Mouse (Mus musculus): ENCODE results near the gene Platr17. TPM values are rescaled to one million over a fixed set of nuclear protein-coding genes. Genes with fewer than 3 reads are reported as not detected.
"Not testable (repeated sequence)": the region's sequence is repeated elsewhere in the genome, so short reads cannot be mapped to it uniquely, and the experiment has no call there.

The Platr17 gene
- total RNA-seq, 4 experiments from 2014 or later: not detected

DNA sequence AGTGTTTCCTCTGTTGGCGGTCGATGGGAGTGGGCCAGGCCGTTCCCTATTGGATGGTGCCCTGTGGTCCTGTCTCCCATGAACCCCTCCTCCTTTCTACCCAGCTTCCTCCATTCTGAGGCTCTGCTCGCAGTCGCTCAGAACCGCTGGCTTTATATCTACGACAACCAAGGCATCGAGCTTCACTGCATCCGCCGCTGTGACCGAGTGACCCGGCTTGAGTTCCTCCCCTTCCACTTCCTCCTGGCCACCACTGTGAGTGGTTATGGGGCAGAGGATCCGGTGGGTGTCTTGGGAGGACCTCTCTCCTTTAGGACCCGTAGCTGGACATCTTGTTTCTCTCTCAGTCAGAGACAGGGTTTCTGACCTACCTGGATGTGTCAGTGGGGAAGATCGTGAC lies 38.5 kb downstream of the Platr17 start:
- no peak for DNase-seq

DNA sequence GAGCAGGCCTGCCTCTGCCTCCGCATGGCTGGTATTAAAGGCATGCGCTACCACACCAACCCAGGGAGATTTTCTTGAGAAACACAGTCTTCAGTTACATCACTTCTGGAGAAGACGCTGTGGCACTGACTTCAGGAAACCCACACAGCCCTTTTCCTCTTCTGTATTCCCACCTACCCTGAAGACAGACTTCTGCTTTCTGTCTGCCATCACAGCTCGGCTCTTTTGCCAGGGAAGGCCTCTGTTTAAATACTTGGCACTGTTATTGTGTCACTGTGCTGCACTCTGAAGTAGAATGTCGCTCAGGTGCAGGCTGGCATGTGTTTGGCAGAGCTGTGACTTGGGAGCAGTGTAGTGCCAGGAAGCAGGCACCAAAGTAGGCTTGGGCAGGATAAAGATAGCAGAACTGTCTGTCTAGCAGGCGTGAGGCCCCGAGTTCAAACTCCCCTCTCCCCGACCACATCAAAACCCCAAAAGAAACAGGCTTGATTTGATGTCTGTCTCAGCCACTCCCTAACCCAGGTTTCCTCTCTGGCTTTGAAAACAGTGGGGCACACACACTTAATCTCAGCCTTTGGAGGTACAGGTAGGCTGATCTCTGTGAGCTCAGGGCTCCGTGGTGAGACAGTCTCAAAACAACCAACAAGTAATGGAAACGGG lies 42.6 kb downstream of the Platr17 start:
- DNase-seq: no peak

DNA sequence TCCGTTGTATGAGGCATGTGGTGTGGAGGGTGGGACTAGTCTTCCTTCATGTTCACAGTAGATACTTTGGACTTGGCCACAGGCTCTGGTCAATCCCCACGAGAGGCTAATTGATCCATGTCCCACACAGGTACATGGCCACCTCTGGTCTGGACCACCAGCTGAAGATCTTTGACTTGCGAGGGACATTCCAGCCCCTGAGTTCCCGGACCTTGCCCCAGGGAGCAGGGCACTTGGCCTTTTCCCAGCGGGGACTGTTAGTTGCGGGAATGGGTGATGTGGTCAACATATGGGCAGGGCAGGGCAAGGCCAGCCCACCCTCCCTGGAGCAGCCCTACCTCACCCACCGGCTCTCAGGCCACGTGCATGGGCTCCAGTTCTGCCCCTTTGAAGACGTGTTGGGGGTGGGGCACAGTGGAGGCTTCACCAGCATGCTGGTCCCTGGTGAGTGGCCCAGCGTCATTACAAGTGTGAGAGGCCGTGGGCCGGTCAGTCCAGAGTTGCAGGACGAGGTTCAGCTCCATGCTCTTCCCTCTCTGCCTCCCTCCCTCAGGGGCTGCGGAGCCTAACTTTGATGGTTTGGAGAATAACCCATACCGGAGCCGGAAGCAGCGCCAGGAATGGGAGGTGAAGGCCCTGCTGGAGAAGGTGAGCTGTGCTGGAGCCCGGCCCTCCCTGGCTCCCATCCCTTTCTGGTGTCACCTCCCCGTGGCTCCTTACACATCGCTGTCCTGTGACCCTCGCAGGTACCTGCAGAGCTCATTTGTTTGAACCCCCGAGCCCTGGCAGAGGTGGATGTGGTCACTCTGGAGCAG lies 43.4 kb downstream of the Platr17 start:
- no peak for DNase-seq

DNA sequence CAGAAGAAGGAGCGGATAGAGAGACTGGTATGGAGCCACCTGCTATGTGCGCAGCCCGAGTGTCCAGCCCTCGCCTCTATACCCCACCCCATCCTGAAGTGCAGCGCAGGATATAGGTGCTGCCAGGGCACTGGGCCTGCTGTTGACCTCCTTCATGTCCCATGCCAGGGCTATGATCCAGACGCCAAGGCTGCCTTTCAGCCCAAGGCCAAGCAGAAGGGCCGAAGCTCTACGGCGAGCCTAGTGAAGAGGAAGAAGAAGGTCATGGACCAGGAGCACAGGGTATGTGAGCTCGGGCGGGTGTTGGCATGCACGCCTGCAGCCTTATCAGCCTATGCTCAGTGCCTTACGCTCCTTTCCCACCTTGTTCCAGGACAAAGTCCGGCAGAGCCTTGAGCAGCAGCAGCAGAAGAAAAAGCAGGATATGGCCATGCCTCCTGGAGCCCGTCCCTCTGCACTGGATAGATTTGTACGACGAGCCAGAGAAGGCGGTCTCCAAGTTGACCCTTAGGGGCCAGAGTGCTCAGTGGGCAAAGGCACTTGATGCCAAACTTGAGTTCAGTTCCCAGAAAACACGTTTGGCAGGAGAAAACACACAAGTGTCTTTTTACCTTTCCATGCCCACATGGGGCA lies 44.1 kb downstream of the Platr17 start:
- DNase-seq: no peak

DNA sequence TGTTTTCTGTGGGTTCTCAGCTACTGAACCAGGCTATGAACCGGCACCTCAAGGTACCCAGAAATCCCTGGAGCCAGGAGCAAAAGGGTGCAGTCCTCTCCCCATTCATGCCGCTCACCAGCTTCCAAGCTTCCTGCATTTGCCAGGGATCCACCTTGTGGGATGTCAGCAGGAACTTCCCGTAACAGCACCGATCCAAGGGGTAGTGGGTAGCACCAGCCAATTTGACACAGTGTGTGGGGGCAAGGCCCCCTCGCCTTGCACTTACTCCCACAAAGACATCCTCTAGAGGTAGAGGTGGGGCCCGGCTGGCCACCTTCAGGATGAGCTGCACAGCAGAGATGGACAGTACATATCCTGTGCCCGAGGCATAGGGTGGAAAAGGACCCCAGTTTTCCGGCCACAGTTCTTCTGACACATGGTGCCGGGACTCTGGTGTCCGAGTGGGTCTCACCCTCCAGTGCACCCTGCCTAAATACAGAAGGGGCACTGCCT lies 45.2 kb downstream of the Platr17 start:
- DNase-seq: no peak

DNA sequence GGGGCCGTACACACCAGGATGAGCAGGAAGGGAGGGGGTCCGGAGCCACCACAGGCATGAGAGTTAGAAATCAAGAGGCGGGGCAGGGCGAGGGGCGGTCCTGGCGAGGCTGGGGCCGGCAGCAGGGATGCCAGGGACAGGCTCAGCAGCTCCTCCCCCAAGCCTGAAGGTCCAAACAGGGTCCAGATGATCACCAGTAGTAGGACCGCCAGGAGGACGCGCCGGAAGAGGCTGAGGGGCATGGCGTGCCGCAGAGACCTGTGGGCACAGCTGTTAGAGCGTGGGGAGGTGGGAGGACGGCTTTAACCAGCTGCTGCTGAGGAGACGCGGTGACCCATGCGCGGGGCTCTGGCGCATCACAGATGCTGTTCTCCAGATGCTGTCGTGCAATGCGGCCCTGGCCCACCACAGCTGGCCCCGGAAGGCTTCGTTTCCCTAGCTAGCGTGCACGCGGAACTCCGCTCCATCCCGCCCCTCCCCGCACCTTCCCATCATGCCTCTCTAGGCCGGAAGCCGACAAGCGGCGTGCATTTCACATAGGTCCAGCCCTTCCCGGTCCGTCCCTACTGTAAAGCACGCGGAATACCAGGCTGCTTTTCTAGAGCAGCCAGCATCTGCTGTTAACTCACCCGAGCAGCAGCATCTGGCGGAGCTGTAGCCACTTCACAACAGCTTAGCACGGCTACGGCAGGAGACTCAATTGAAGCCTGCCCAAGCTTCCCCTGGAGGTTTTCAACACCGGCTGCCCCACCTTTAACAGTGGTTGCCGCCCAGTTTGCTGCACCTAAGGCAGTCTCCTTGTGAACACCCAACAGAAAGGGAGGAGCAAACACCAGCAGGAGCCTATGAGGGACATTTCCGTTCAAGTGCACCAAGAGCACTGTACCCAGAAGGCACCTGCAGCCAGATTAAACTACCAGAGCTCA lies 46.3 kb downstream of the Platr17 start, which contains the start of gene B3galt4:
TSS of gene B3galt4 (minus strand) at position 468 of the 926 bp plus-strand sequence.
- DNase-seq: peak; percentile 83

DNA sequence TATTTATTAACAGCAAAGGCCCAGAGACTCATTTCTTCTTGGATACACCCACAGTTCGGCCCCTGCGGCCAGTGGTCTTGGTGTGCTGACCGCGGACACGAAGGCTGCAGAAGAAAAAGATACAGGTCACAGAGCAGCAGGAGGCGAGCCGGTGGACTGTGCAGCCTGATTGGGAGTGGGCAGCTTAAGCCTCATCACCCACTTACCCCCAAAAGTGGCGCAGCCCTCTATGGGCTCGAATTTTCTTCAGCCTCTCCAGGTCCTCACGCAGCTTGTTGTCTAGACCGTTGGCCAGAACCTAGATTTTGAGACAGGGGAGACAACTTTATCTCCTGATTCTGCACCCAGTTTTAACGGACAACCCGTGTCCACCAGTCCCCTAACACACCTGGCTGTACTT lies 47.1 kb downstream of the Platr17 start:
- DNase-seq: not testable (repeated sequence)

DNA sequence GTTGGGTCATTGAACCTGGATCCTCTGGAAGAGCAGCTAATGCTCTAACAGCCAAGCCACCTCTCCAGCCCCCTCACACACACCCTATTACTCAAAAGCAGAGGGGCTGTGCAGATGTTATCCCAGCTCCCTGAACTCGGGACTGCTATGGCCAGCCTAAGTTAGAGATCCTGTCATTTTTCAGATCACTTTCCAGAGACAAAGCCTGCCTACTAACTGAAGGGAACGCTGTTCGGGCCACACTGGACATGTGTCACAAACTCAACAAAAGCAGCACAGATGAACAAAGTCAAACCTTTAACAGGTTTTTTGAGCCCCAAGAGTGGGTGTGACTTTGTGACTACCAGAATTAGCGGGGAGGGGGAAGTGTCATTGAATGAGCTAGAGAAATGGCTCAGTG lies 47.9 kb downstream of the Platr17 start:
- no peak for DNase-seq

DNA sequence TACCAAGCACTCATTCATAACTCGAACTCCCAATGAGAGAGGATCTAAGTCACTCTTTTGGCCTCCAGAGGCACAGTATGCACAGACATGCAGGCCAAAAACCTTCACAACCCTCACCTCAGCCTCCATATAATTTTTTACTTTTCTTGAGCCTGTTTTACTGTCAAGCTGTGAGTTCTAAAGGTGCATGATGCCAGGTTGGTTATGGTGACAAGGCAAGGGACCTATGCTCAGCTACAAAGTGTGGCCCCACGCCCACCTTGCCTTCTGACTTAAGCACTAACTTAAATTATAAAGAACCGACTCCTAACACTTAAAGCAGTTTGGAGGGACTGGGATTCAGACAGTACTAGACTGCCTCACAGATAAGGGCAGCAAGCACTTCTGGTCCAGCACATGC lies 48.4 kb downstream of the Platr17 start:
- no peak for DNase-seq

DNA sequence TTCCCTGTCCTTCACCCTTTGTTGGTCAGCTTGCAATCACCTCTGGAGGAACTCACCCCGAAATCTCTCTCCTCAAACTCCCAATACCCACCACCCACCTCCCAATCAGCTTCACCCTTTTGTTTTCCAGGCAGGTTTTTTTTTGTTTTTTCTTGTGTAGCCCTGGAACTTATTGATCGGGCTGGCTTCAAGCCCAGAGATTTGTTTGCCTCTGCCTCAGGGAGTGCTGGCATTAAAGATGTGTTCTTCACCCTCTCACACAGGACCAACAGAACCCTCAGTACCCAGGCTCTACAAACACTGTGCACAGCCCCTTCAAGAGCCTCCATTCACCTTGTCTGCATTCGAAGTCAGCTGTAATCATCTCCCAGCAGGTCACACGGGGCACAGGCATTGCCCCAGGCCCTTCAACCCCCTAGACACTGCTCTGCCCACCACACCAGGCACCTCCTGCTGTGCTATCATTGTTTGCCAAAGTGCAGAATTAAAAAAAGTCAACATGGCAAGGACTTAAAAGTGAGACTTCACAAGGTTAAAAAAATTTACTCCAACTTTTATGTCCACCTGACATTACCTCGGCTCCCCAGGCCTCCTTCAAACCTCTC lies 49.1 kb downstream of the Platr17 start:
- no peak for DNase-seq

DNA sequence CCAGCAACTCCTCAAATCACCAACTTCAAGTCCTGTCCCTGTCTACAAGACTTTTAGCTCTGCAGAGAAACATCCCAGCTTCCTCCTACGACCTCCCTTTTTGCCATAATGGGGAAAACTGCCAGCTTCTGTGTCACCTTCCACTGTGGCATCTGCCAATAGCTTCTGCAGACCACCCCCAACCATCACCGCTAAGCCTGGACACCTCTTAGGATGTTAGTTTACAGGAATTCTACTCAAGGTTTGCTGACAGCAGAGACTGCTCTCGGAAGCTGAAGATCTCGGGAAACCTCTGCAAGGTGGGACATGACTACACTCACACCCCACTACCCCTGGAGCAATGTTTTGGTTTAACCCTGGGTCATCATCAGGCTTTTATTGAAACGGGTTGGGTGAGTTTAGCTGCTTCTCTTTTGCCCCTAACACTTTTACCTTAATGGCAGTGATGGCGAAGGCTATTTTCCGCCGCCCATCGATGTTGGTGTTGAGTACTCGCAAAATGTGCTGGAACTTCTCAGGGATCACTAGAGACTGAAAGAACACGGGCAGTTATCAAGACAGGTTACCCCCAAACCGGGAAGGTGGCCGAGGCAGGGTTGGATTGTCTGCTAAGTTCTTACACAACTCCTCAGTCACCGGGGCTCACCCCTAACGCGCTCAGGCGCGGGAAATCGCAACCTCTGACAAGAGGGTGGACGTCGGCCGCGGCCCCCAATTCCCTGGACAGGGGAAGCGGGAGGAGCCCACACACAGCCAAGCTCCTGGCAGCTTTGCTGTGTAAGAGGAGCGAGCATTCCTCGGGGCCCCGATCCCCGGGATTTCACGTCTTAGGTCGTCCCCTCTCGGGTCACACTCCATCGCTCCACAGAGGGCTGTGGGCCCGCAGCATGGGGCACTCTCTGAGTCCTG lies 50.0 kb downstream of the Platr17 start:
- no peak for DNase-seq

DNA sequence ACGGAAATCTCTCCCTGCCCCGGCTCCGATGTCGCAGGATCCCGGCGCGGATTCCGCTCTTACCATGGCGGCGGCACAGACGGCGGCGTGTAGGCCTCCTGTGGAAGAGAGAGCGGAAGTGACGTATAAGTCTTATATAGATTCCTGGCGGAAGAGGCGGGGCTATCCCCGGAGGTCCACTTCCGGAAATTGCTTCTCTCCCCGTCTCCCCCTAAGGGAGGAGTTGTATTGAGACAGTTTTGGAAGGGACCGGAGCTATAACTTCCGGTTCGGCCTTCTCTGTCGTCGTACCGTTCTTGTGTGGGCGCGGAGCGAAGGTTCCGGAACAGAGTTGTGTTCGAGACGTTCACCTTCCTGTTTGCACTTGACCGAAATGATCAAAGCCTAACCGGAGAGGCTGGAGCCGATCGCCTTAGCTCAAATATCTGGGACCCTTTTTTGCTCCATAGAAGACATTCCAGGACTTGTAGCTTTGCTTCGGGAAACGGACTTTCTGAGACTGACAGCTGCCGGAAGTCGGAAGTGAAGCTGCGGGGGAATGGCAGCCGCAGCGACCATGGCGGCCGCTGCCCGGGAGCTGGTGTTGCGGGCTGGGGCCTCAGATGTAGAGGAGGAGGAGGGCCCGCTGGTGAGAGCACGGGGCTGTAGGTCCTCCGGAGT lies 50.8 kb downstream of the Platr17 start, which contains the start of the genes Vps52 and Rps18:
TSS of gene Vps52 (plus strand) at position 258 of the 660 bp plus-strand sequence.
TSS of gene Rps18 (minus strand) at position 447 of the 660 bp plus-strand sequence.
- DNase-seq: peak; percentile 96

Small RNA genes lying within 50 kb of the gene (microRNA-seq; reads per million reads assigned to microRNA genes)
- 0 reads per million in 2 experiments for gene Gm27740

Other genes starting within 250 kb of the Platr17 start
- 100 to 1,000 TPM; 130 to 158 (median 141) TPM for gene Hnrnpm, start 218.3 kb upstream of the Platr17 start, total RNA-seq (2022)
- gene March2, start 186.5 kb upstream of the Platr17 start, total RNA-seq (2022): 100 to 1,000 TPM in 3 of 4 experiments, 10 to 100 TPM in 1; 96.1 to 125 (median 112) TPM
- gene Rab11b, start 144.6 kb upstream of the Platr17 start, total RNA-seq (2022): 100 to 1,000 TPM; 251 to 297 (median 270) TPM
- 10 to 100 TPM; 37.2 to 78.4 (median 46.3) TPM for gene Angptl4, start 123.3 kb upstream of the Platr17 start, total RNA-seq (2022)
- 100 to 1,000 TPM in 3 of 4 experiments, 10 to 100 TPM in 1; 69.8 to 130 (median 111) TPM for gene Kank3, start 94.6 kb upstream of the Platr17 start, total RNA-seq (2022)
- gene Rps28, start 80.6 kb upstream of the Platr17 start, total RNA-seq (2022): 1,000 to 10,000 TPM; 1,538 to 1,820 (median 1,607) TPM
- gene Ndufa7, start 80.6 kb upstream of the Platr17 start, total RNA-seq (2022): 100 to 1,000 TPM; 371 to 504 (median 430) TPM
- gene Cd320, start 62.0 kb upstream of the Platr17 start, total RNA-seq (2022): 10 to 100 TPM; 29.5 to 63.3 (median 37.6) TPM
- not detected for gene Gm7029, start 31.3 kb upstream of the Platr17 start, total RNA-seq (2022)
- 1 to 10 TPM; 1.7 to 3.2 (median 2.6) TPM for gene Kifc1, start 14.5 kb upstream of the Platr17 start, total RNA-seq (2022)
- gene Daxx, start 4.3 kb downstream of the Platr17 start, total RNA-seq (2022): 10 to 100 TPM; 30.2 to 36.2 (median 33.8) TPM
- 100 to 1,000 TPM; 195 to 259 (median 213) TPM for gene Tapbp, start 10.8 kb downstream of the Platr17 start, total RNA-seq (2022)
- 10 to 100 TPM; 35.3 to 39.7 (median 37.5) TPM for gene Zbtb22, start 10.8 kb downstream of the Platr17 start, total RNA-seq (2022)
- gene Rgl2, start 24.4 kb downstream of the Platr17 start, total RNA-seq (2022): 10 to 100 TPM; 42.1 to 76.2 (median 60.1) TPM
- gene Pfdn6, start 35.2 kb downstream of the Platr17 start, total RNA-seq (2022): 100 to 1,000 TPM in 1 of 4 experiments, 10 to 100 TPM in 3; 74.1 to 119 (median 79.6) TPM
- 10 to 100 TPM; 30.0 to 43.8 (median 35.1) TPM for gene Wdr46, start 35.5 kb downstream of the Platr17 start, total RNA-seq (2022)
- gene B3galt4, start 46.4 kb downstream of the Platr17 start, total RNA-seq (2022): 1 to 10 TPM; 6.9 to 8.7 (median 7.6) TPM
- gene Vps52, start 50.7 kb downstream of the Platr17 start, total RNA-seq (2022): 10 to 100 TPM; 58.6 to 83.5 (median 69.6) TPM
- gene Rps18, start 50.9 kb downstream of the Platr17 start, total RNA-seq (2022): 100 to 1,000 TPM; 668 to 711 (median 693) TPM
- 100 to 1,000 TPM; 493 to 638 (median 583) TPM for gene H2-K1, start 95.2 kb downstream of the Platr17 start, total RNA-seq (2022)
- 10 to 100 TPM; 42.7 to 84.4 (median 60.7) TPM for gene Ring1, start 119.5 kb downstream of the Platr17 start, total RNA-seq (2022)
- 100 to 1,000 TPM; 249 to 289 (median 271) TPM for gene H2-Ke6, start 122.9 kb downstream of the Platr17 start, total RNA-seq (2022)
- gene Slc39a7, start 126.5 kb downstream of the Platr17 start, total RNA-seq (2022): 100 to 1,000 TPM; 176 to 248 (median 200) TPM
- gene Rxrb, start 126.7 kb downstream of the Platr17 start, total RNA-seq (2022): 10 to 100 TPM; 54.8 to 70.9 (median 62.7) TPM
- 1 to 10 TPM in 3 of 4 experiments, under 1 TPM in 1; 0.55 to 1.7 (median 1.4) TPM for gene Col11a2, start 134.3 kb downstream of the Platr17 start, total RNA-seq (2022)
- 1 to 10 TPM in 1 of 4 experiments, under 1 TPM in 3; 0.24 to 1.1 (median 0.64) TPM for gene H2-Oa, start 187.2 kb downstream of the Platr17 start, total RNA-seq (2022)
- 10 to 100 TPM; 12.2 to 24.6 (median 21.1) TPM for gene H2-DMa, start 214.4 kb downstream of the Platr17 start, total RNA-seq (2022)
- 100 to 1,000 TPM; 185 to 240 (median 215) TPM for gene Brd2, start 217.5 kb downstream of the Platr17 start, total RNA-seq (2022)
- gene H2-DMb2, start 238.2 kb downstream of the Platr17 start, total RNA-seq (2022): 1 to 10 TPM; 2.0 to 4.5 (median 4.0) TPM
- gene H2-DMb1, start 247.9 kb downstream of the Platr17 start, total RNA-seq (2022): 10 to 100 TPM in 2 of 4 experiments, 1 to 10 TPM in 2; 5.2 to 11.5 (median 10.5) TPM

Measured in adrenal gland, adult 8-10 months (tissue).